In genomic region chr10:96751580-96752264, GRCm38 (mm10) we compare ENCODE assay signal across 8 mouse cellular contexts.
DNase-seq lines count a peak whose midpoint lies in the region; ATAC-seq and TF ChIP-seq lines count a peak whose summit lies in the region.

No protein-coding gene starts in this region.

- dilution Hi-C loops in CH12.LX (cut with MboI; ENCODE audit: extremely low pct_ligation_motif_present, extremely low pct_unique_long_range_greater_than_20kb, low sequenced_read_pairs) = no loop called here

- no peak for TF ChIP-seq CTCF in CH12.LX (conservative IDR thresholded peaks at IDR 0.05 in 1 of 2, IDR thresholded peaks at IDR 0.05 in 1 of 2; ENCODE audit: low read depth in 2 of 2, low read length in 2 of 2)

- no peak overlapping the region for H3K27ac ChIP-seq in CH12.LX (ENCODE audit: insufficient read depth, low read depth)
- peak overlapping the region; percentile 80 for H3K27ac ChIP-seq in lung, embryonic 16.5 days (ENCODE audit: low read length)

- H3K4me3 ChIP-seq in CH12.LX (replicated peaks in 1 of 3; ENCODE audit: low read depth in 2 of 3, low read length in 2 of 3, poor library complexity in 1 of 3) = peak overlapping the region; percentile 29 to 39 (median 34)
- H3K4me3 ChIP-seq in lung, embryonic 16.5 days (ENCODE audit: low read length) = peak overlapping the region; percentile 28

- WGBS in lung, embryonic 16.5 days = 10% methylated on average over 12 of the region's 12 CpGs

- H3K4me2 ChIP-seq in CH12.LX (ENCODE audit: insufficient read depth, low read depth, poor library complexity, severe bottlenecking) = peak overlapping the region; percentile 83
- peak overlapping the region; percentile 52 for H3K4me2 ChIP-seq in lung, embryonic 16.5 days (ENCODE audit: low read depth, low read length)

- peak; percentile 0 for TF ChIP-seq RAD21 in CH12.LX (IDR thresholded peaks at IDR 0.05; ENCODE audit: low read depth, low read length)

- DNase-seq in CH12.LX (ENCODE audit: extremely low read depth) = peak; percentile 91
- DNase-seq in cerebellum, adult 18-20 months = peak; percentile 66 to 68
- peak; percentile 58 for DNase-seq in layer of hippocampus, adult 9-11 months
- peak; percentile 74 for DNase-seq in ovary, postnatal 10 days (ENCODE audit: low spot score)
- DNase-seq in thymus, postnatal 14 days = peak; percentile 90

- no peaks in the 10 kb centered on the region for H3K9me3 ChIP-seq in CH12.LX (replicated peaks; ENCODE audit: low read length)
- no peaks in the 10 kb centered on the region for H3K9me3 ChIP-seq in lung, embryonic 16.5 days (ENCODE audit: control insufficient read depth, low read length)

- no peaks in the 10 kb centered on the region for H3K79me2 ChIP-seq in CH12.LX (replicated peaks; ENCODE audit: control insufficient read depth, extremely low read depth, insufficient read depth, poor library complexity, severe bottlenecking)

- no peaks in the 10 kb centered on the region for H3K36me3 ChIP-seq in CH12.LX (replicated peaks in 1 of 2; ENCODE audit: control insufficient read depth in 1 of 2, insufficient read depth in 1 of 2, low read length in 1 of 2)
- no peaks in the 10 kb centered on the region for H3K36me3 ChIP-seq in lung, embryonic 16.5 days (ENCODE audit: control insufficient read depth, insufficient read depth, low read length)

- in situ Hi-C loops in CH12.LX (cut with MboI; ENCODE audit: low pct_ligation_motif_present, low pct_unique_long_range_greater_than_20kb, low sequenced_read_pairs) = no loop called here

- TF ChIP-seq EP300 in CH12.LX (IDR thresholded peaks at IDR 0.05; ENCODE audit: low read length) = peak; percentile 50

- H3K4me1 ChIP-seq in CH12.LX (ENCODE audit: control insufficient read depth in 1 of 2, insufficient read depth in 2 of 2) = peaks cover 2 to 14% of the 10 kb centered on the region in 2 experiments; a peak in 2 of 4 replicates
- H3K4me1 ChIP-seq in lung, embryonic 16.5 days (replicated peaks; ENCODE audit: control insufficient read depth, insufficient read depth, low read length) = peaks cover 23% of the 10 kb centered on the region

- H3K27me3 ChIP-seq in CH12.LX (replicated peaks) = no peaks in the 10 kb centered on the region
- H3K27me3 ChIP-seq in lung, embryonic 16.5 days (ENCODE audit: control insufficient read depth, insufficient read depth, low read depth, low read length) = no peaks in the 10 kb centered on the region

- H3K9ac ChIP-seq in CH12.LX (ENCODE audit: insufficient read depth, low read depth) = peak overlapping the region; percentile 50; the same call in 1 of the 2 replicates
- peak overlapping the region; percentile 33; the same call in 1 of the 2 replicates for H3K9ac ChIP-seq in lung, embryonic 16.5 days (ENCODE audit: low read length)

- peak; percentile 55 for TF ChIP-seq POLR2A in CH12.LX (IDR thresholded peaks at IDR 0.05; ENCODE audit: low read depth, low read length)

- peak; percentile 83 for ATAC-seq in frontal cortex, adult (ENCODE audit: low TSS enrichment)
- peak; percentile 97 to 98 for ATAC-seq in hematopoietic stem cell, adult 5-6 weeks (replicated peaks in 1 of 2; ENCODE audit: insufficient read depth in 1 of 2, low FRiP score in 2 of 2, low TSS enrichment in 1 of 2, low read depth in 1 of 2, poor library complexity in 2 of 2, severe bottlenecking in 2 of 2)
- ATAC-seq in lung, embryonic 16.5 days (ENCODE audit: low read depth) = peak; percentile 98

TF ChIP-seq in CH12.LX, 34 proteins besides CTCF, POLR2A, EP300 and RAD21:
- TF ChIP-seq ELF1 (IDR thresholded peaks at IDR 0.05; ENCODE audit: low read depth, low read length) (peak; percentile 87), UBTF (IDR thresholded peaks at IDR 0.05; ENCODE audit: low read depth, low read length) (no peak), MAZ (IDR thresholded peaks at IDR 0.05; ENCODE audit: low read depth, low read length) (peak; percentile 70; the same call in 1 of the 2 replicates), ZKSCAN1 (IDR thresholded peaks at IDR 0.05; ENCODE audit: borderline replicate concordance, low read depth, low read length) (no peak), TBP (conservative IDR thresholded peaks at IDR 0.05; ENCODE audit: low read depth, low read length) (0 out of 2 replicates have a peak, but pooled peaks have one; percentile 30), NELFE (IDR thresholded peaks at IDR 0.05; ENCODE audit: low read depth, low read length) (peak; percentile 39; the same call in 1 of the 2 replicates), KAT2A (IDR thresholded peaks at IDR 0.05; ENCODE audit: insufficient replicate concordance, low read length) (0 out of 2 replicates have a peak, but pooled peaks have one; percentile 23), TCF12 (IDR thresholded peaks at IDR 0.05; ENCODE audit: low read depth, low read length) (0 out of 2 replicates have a peak, but pooled peaks have one; percentile 43), SIN3A (IDR thresholded peaks at IDR 0.05; ENCODE audit: low read length) (no peak), HCFC1 (IDR thresholded peaks at IDR 0.05; ENCODE audit: low read depth, low read length) (0 out of 2 replicates have a peak, but pooled peaks have one; percentile 31)
